Mouse (Mus musculus): ENCODE measurements around the gene Hist1h2af. TPM values are rescaled to one million over a fixed set of nuclear protein-coding genes. Genes with fewer than 3 reads are reported as not detected.
"Not testable (repeated sequence)": the region's sequence is repeated elsewhere in the genome, so short reads cannot be mapped to it uniquely, and the experiment has no call there.

Hist1h2af gene
- total RNA-seq (2021): 10 to 100 TPM; 14.1 to 19.0 TPM

DNA sequence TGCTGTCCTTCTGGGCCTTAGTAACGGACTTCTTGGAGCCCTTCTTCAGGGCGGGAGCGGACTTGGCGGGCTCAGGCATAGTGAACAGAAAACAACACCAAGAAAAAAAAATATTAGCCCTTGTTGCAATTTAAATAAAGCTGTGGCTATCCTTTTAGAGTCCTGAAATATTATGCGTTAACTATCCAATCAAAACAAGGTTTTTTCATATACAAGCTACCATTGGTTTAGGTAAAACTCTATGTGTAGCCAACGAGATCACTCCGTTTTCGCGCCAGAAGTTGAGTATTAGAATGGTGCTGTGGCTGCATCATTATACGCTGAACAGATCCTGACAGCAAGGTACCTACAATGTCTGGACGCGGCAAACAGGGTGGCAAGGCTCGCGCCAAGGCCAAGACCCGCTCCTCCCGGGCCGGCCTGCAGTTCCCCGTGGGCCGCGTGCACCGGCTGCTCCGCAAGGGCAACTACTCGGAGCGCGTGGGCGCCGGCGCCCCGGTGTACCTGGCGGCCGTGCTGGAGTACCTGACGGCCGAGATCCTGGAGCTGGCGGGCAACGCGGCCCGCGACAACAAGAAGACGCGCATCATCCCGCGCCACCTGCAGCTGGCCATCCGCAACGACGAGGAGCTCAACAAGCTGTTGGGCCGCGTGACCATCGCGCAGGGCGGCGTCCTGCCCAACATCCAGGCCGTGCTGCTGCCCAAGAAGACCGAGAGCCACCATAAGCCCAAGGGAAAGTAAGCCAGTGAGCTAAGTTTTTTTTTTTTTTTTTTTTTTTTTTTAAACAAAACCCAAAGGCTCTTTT, at the start of gene Hist1h2af:
Hist1h2af (plus strand) TSS at position 347 of the 808 bp plus-strand sequence.
- not testable (repeated sequence) for DNase-seq
- intact Hi-C loops (cut with DNase I): loop anchor here (5.0 kb wide), 4 partner anchors 49 to 1491 kb away; partner anchors contain the start of genes Hist1h1t, Hist1h2ag, Hist1h2bj and Hist1h4c

DNA sequence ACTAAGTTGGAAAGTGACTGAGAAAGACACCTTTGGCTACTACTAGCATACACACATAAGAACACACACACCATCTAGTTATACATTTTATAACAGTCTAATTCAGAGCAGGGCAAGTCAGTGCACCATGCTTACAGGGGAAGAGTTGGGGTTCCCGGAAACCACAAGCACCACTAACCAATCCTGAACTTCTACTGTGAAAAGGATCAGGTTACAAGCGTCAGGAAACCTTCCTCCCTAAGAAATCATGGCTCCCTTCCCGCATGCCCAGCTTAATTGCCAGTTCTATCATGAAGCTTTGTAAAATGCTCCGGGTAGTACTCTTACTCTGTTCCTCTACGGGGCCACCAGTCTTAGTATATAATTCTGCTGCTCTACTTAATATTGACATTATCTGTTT, 48.4 kb upstream of the Hist1h2af start:
- intact Hi-C loops (cut with DNase I): no loop called here
- no peak for DNase-seq

DNA sequence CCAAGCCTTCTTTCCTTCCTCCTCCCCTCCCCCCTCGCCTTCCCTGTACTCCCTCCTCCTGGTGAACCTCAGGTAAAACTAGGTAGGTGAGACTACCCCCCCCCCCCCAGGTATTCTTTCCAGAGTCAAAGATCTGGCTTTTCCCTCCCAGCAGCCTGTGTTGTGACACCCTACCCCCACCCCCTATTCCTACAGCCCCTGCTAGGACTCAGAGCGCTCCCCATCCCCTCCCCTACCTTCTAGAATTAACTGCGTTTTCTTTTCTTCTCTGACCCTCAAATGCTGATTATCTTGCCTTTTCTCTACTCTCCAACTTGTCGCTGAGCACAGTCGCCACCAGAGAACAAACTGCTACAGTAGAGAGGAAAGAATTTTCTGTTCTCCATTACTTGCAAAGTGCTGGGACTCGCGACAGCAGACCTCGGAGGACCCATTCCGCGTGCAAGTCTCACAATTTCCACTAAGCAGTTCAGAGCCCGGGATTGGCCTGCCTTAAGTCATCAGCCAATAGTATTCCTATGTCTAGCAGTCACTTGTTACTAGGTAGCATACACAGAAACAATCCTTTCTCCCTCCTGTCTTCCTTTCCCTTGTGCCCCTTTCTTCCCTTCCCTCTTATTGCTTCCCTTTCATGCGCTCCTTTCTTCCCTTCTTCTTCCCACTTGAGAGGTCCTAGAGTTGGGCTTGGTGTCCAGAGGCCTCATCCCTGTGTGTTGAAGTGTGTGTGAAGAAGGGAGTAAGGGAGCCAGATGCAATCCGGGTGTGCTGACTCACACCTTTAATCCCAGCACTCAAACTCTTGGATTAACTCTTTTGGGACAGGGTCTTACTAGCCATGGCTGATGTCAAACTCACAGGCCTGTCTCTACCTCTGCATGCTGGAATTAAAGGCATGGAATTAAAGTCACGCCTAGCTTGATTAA, 45.0 kb upstream of the Hist1h2af start, which contains the start of gene Btn2a2:
Btn2a2 (minus strand) TSS at position 458 of the 923 bp plus-strand sequence.
- intact Hi-C loops (cut with DNase I): no loop called here
- peak; percentile 24 to 35 for DNase-seq

DNA sequence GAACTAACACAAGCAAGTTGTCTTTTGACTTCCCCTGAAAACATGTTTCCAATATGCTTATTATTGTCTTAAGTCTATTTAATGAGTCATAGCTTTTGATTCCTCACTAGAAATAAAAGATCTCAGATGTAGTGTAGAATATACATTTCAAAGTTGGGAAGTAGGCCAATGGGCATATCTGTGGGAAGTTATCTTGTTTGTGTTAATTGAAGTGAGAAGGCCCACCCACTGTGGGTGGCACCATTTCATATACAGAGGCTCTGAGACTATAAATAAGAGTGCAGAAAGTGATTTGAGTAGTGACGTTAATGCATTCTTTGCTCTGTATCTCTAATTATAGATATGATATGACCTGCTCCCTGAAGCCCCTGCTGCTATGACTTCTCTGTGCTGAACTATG, 42.8 kb upstream of the Hist1h2af start:
- intact Hi-C loops (cut with DNase I): no loop called here
- DNase-seq: no peak

DNA sequence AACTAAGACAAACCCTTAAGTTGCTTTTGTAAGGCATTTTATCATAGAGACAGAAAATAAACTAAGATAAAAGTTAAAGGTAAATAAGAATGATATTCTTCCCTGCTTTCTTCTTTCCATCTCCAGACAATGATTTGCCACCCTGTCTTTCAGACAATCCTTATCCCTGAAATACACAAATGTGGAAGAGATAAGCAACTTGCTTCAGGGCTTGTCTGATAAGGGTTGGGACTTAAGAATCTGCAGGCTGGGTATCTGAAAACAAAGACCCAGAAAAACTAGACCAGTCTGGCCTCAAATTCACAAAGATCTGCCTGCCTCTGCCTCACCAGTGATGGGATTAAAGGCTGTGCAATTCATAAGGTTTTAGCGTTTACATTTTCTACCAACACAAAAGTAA, 42.4 kb upstream of the Hist1h2af start:
- intact Hi-C loops (cut with DNase I): no loop called here
- DNase-seq: no peak

DNA sequence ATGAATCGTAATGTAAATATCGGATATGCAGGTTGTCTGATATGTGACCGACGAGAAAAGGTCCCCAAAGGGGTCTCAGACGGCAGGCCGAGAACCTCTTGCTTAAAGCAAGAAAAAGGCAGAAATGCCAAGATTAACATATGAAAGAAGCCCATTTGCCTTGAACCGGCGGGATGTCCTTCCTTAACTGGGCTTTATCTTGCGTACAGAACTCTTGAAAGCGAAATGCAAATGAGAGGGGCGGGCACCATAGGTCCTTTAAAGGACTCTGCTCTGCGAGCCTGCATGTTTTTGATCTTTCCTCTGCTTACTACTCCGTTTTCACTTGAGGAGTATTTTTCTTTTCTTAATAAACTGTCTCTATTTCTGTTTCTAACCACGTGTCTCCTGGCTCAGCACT, 41.7 kb upstream of the Hist1h2af start:
- intact Hi-C loops (cut with DNase I): no loop called here
- DNase-seq: no peak

DNA sequence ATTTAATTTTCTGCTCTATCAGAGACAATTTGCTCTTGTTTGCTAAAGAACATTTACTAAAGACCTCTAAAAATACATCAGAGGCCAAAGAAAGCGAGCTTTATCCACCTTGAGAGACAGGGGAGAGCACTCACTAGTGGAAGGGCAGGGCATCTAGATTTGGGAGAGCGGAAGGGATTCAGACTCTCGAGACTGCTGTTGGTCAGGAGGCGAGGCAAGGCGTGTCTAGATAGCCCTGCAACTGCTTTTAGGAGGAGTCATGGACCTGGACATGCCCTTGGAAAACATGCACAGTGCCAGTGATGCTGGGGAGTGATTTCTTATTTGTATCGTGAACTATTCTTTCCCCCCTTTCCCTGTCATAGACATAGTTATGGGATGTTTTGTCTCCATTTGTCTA, 38.2 kb upstream of the Hist1h2af start:
- intact Hi-C loops (cut with DNase I): no loop called here
- no peak for DNase-seq

DNA sequence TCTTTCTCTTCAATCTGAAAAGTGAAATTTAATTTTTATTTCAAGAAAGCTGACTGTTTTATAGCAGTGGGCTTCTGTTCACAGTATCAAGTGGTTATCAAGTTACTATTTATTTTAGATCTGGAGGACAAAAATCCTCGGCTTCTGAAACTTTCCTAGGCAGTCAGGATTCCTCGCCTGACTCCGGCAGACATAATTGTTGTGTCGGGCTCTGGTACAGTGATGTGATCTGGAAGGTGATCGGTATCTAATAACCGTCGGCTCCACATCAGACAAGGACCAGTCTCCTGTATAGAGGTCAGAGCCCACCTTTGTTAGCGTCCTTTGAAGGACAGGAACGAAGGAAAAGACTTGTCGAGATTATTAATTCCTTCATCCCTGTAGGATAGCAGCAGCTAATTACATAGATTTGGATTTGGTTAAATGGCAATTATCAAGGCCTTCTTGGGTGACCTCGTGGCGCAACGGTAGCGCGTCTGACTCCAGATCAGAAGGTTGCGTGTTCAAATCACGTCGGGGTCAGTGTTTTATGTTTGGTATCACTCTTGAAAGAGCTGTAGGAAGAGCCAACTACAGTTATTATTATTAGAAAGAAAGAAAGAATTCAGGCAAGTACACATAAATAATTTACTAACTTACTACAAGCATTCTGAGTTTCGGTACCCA, 35.9 kb upstream of the Hist1h2af start:
- intact Hi-C loops (cut with DNase I): no loop called here
- DNase-seq: peak in 1 of 2 experiments; percentile 9

DNA sequence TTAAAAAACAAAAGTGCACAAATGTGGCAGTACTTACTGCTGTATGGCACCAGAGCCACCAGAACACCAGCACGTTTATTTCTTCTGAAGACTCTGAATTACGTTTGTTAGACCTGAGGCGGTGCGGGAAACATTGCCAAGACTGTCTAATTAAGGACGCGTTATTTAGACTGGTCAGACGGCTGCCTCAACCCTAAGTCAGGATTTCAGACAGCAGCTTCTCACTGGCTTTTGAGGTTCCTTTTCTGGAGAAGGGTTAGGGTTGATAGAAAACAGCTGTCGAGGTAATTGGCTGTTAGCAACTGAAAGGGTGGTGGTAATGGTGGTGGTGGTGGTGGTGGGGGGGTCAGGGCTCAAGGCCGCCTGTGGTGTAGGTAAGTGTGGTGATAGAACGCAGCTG, 35.1 kb upstream of the Hist1h2af start:
- no peak for DNase-seq
- intact Hi-C loops (cut with DNase I): no loop called here

DNA sequence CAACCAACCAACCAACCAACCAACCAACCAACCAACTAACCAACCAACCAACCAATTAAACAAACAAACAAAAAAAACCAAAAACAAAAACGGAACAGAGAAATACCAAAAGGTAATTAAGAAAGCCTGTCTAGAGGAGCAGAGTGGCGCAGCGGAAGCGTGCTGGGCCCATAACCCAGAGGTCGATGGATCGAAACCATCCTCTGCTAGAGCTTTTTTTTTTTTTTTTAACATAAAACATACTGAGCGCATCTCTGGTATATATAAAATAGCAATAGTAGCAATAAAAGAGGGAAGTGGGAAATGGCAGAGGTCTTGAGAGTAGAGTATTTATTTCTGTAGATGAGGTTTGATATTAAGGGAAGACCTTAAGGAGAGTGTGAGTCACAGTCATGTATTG, 33.8 kb upstream of the Hist1h2af start:
- intact Hi-C loops (cut with DNase I): no loop called here
- DNase-seq: no peak

DNA sequence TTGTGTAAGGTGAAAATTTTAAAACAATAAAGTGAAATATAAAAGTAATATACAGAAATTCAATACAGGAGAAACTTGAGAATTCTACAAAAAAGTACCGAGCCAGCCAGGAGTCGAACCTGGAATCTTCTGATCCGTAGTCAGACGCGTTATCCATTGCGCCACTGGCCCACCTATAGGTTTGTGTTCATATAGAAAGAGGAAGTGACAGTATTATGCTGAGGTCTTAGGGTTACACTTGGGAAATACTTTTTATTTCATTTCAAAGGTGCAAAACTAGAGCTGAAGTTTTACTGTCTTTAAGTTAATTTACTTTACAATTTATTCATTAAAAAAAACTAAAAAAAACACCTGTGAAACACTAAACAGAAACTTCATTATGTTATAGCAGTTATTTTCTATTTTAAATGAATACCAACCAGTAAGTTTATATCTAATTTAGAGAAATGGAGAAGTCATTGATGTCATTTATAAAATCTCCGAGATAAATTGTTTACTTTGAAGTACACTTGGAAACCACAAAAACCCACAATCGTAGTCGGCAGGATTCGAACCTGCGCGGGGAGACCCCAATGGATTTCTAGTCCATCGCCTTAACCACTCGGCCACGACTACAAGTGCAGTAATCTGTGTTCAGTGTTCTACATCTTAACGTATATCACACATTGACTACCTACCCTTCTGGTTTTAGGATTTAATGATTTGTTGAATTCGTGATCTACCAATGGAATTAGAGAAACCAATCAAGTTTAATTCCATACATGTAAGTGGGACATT, 33.1 kb upstream of the Hist1h2af start:
- intact Hi-C loops (cut with DNase I): no loop called here
- peak; percentile 50 to 58 for DNase-seq

DNA sequence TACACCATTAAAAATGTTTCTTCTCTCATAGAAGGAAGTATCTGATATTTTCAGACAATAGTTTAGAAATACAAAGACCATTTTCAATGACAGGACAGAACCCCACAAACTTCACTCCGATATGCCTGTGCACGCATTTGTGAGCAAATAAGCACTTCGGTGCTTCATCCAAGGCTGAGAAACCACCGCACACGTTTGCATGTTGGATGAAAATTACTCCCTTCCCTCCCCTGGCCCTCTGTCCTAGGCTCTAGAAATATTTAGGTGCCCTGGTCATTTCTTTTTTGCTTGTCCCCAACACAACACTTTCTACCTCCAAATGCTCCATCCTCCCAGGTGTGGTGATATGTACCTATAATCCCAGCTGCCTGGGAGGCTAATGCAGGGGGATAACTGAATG, 32.2 kb upstream of the Hist1h2af start:
- intact Hi-C loops (cut with DNase I): no loop called here
- DNase-seq: no peak

DNA sequence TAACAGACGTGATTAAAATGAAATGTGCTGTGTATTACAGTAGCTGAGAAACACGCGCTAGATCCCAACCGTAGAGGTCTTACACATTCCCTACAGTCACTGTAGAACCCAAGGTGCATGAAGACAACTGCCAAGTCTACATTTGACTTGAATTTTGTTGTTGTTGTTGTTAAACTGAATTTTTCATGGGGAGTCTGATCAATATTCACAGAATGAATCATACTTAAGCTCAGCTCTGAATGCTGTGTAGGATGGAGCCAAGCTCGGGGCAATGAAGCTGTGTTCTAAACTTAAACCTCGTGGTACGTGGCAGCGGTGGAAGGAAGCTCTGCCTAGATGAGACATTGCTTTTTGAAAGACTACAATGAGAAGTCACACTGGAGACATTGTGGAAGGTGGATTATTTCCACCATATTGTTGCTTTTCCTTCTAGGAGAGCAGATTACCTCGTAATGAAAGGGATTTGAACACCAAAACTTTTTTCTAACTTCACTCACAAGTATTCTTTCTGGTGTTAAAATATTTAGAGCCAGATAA, 31.6 kb upstream of the Hist1h2af start:
- no peak for DNase-seq
- intact Hi-C loops (cut with DNase I): no loop called here

DNA sequence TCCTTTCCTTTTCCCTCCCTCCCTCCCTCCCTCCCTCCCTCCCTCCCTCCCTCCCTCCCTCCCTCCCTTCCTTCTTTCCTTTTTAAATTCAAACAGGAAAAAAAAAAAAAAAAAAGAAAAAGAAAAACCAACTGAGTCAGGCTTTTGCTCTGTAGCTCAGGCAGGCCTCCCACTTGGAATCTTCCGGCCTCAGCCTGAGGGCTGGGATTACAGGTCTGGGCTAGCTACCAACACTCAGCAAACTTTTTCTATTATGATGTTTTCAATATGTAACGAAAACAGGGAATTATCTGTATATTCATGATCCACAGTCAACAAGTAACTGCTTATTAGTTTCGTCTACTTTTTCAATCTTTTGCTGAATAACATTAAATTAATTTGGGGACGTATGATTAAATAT, 30.8 kb upstream of the Hist1h2af start:
- intact Hi-C loops (cut with DNase I): no loop called here
- no peak for DNase-seq

DNA sequence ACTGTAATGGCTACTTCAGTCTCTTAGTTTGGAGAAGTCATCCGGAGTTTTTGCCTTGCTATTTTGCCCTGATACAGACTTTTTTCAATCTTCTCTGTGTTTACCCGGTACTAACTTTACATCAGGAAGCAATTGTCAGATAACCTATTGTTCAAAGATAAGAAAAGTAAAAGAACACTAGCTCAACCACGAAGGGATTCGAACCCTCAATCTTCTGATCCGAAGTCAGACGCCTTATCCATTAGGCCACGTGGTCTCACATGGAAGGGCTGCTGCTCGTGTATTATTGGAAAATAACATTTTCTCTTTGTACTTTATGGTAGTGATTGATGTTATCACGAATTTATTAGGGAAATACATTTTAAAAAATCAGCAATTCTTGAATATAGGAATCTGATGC, 29.9 kb upstream of the Hist1h2af start:
- peak; percentile 31 to 53 for DNase-seq
- intact Hi-C loops (cut with DNase I): loop anchor here (2.0 kb wide), 1 partner anchor 37 kb away; no protein-coding TSS in a partner anchor

DNA sequence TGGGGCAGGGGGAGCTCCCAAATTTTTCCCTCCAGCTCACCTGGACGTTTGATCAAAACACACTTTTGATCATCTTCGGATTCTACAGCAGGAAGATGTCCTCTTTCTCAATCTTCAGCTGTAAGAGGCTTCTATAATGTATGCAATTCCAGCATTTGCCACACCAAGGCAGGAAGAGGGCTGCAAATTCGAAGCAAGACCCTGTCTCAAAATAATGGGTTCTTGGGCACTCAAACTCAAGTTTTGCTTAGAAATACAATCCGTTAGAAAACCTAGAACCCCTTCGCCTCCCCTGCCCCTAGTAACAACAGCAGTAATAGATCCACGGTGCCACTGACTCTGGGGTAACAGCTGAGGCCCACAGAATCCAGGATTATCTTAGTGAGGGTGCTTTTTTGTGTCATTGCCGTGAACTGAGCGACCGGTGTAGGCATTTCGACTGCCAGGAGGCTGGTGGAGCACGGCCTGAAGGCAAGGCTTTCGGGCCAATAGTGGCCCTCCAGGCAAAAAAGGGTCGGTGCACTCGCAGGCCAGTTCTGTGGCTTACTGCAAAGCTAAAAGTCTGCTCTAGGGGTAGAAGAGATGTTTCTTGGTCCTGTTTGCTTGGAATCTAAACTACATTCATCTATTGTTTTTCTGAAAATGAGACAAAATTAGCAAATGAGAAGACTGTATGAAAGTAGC, 27.9 kb upstream of the Hist1h2af start:
- intact Hi-C loops (cut with DNase I): loop anchor here (2.0 kb wide), 1 partner anchor 39 kb away; no protein-coding TSS in a partner anchor
- DNase-seq: no peak

DNA sequence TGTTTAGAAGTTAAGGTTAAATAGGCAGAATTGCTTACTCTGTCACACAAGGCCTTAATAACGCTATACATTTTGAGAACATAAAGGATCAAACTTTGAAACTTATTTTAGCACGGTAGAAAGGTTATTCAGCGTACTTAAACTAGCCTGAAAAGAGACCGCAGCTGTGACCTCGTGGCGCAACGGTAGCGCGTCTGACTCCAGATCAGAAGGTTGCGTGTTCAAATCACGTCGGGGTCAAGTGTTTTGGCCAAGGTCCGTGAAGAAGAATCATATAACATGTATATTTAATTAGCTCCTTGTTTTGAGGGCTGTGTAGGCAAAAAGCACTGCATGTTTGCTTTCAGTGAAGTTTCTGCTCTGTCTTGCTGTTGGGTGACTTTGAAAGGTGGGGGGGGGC, 27.4 kb upstream of the Hist1h2af start:
- DNase-seq: peak in 1 of 2 experiments; percentile 51
- intact Hi-C loops (cut with DNase I): no loop called here

DNA sequence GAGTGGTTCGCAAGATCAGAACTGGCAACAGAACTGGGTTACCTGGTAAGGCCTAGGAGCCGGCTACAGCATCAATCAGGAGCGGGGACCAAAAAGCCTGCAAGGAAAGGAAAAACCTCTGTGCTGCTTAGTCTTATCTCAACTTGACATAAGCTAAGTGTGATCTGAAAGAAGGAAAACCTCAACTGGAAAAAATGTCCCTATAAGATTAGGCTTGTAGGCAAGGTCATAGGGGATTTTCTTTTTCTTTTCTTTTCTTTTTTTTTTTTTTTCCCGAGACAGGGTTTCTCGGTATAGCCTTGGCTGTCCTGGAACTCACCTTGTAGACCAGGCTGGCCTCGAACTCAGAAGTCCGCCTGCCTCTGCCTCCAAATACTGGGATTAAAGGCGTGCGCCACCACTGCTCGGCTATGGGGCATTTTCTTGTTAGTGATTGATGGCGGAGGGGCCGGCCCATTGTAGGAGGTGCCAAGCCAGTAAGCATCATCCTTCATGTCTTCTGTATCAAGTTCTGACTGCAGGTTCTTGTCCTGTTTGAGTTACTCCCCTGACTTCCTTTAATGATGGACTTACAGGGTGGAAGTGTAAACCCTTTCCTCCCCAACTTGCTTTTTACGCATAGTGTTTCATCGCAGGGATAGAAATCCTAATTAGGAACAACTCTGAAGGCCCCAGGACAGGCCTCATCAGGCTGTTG, 26.7 kb upstream of the Hist1h2af start:
- DNase-seq: no peak
- intact Hi-C loops (cut with DNase I): no loop called here

Measured in heart, postnatal 36 days (tissue).